Mouse (Mus musculus): ENCODE results near the gene Hist1h2ai. TPM values are rescaled to one million over a fixed set of nuclear protein-coding genes. Genes with fewer than 3 reads are reported as not detected.
"Not testable (repeated sequence)": the region's sequence is repeated elsewhere in the genome, so short reads cannot be mapped to it uniquely, and the experiment has no call there.

Gene Hist1h2ai
- polyA plus RNA-seq, 1 experiment, result 40.4 TPM

DNA sequence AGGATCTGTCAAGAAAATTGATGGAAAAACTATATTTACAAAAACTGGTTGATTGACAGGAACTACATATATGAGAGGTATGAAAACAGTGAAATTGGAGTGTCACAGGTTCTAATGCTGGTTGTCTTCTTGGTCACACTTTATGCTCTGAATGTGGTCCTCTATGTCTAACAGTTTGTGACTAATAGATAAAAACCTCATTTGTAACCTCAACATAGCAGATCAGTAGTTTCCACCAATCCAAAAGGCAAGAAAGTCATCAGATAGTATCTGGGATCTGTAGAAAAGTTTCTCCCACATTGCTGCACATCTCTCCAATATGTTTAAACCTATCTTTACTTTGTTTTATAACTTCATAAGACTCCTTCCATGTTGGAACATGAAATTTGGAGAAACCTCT is 35.2 kb downstream of the Hist1h2ai start:
- no peak for TF ChIP-seq CTCF (IDR thresholded peaks at IDR 0.05; ENCODE audit: extremely low read depth, insufficient read depth, insufficient read length, insufficient replicate concordance)
- TF ChIP-seq POLR2A (IDR thresholded peaks at IDR 0.05; ENCODE audit: low read depth, low read length), result no peak
- Histone ChIP-seq H3K27me3 (ENCODE audit: control insufficient read depth, insufficient read depth, low read length) (no peaks in the 10 kb centered on the region), H3K36me3 (ENCODE audit: control insufficient read depth, insufficient read depth, low read length) (no peaks in the 10 kb centered on the region), H3K4me1 (ENCODE audit: control insufficient read depth, insufficient read depth, insufficient read length) (peaks cover 9% of the 10 kb centered on the region), H3K4me3 (ENCODE audit: extremely low read depth, insufficient read depth, insufficient read length) (no peak overlapping the region; the same call in 1 of the 2 replicates), H3K27ac (ENCODE audit: insufficient read depth, low read length) (no peak overlapping the region)
- DNase-seq (ENCODE audit: low read depth in 1 of 2, low spot score in 2 of 2), result no peak

DNA sequence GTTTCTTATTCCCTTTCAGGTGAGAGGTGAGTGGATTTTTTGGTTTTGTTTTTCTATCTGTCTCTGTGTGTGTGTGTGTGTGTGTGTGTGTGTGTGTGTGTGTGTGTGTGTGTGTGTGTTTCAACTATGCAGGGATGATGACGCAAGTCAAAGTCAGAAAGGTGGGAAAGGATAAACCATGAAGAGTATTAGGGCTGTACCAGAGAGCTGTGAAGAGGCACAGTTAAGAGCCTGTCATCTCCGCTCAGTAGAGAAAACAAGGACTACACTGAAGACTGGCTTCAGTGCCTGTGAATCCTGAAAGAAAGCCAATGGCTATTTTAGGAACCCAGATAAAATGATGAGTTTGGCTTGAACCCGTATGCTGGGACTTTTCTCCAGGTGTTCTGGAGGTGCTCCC is 35.6 kb downstream of the Hist1h2ai start:
- Histone ChIP-seq H3K4me1 (ENCODE audit: control insufficient read depth, insufficient read depth, insufficient read length) (peaks cover 9% of the 10 kb centered on the region), H3K36me3 (ENCODE audit: control insufficient read depth, insufficient read depth, low read length) (no peaks in the 10 kb centered on the region), H3K27ac (ENCODE audit: insufficient read depth, low read length) (no peak overlapping the region; the same call in 1 of the 2 replicates), H3K27me3 (ENCODE audit: control insufficient read depth, insufficient read depth, low read length) (no peaks in the 10 kb centered on the region), H3K4me3 (ENCODE audit: extremely low read depth, insufficient read depth, insufficient read length) (no peak overlapping the region)
- 82% methylated on average over 3 of the region's 3 CpGs for WGBS
- DNase-seq (ENCODE audit: low read depth in 1 of 2, low spot score in 2 of 2), result no peak
- TF ChIP-seq CTCF (IDR thresholded peaks at IDR 0.05; ENCODE audit: extremely low read depth, insufficient read depth, insufficient read length, insufficient replicate concordance), result no peak
- no peak for TF ChIP-seq POLR2A (IDR thresholded peaks at IDR 0.05; ENCODE audit: low read depth, low read length)

DNA sequence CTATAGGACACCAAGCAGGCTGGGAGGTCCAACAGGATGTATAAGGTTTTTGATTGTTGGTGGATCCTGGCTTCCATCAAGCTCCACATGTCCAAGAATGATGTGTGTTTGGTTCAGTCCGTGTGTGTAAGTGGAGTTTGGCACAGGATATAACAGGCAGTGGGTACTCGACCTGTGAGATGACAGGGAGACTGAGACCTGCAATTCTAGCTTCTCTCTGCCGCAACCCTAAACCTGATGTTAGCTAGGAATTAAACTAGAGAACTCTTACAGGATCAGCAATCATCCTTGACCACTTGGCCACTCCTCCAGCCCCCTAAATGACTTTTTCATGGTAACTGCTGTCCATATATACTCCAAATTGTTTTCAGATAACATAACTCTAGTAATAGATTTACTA is 36.1 kb downstream of the Hist1h2ai start:
- no peak overlapping the region for H3K4me3 ChIP-seq (ENCODE audit: extremely low read depth, insufficient read depth, insufficient read length)
- H3K36me3 ChIP-seq (ENCODE audit: control insufficient read depth, insufficient read depth, low read length), result no peaks in the 10 kb centered on the region
- DNase-seq (ENCODE audit: low read depth in 1 of 2, low spot score in 2 of 2), result no peak
- 63% methylated on average over 3 of the region's 3 CpGs for WGBS
- no peaks in the 10 kb centered on the region for H3K27me3 ChIP-seq (ENCODE audit: control insufficient read depth, insufficient read depth, low read length)
- no peak for TF ChIP-seq CTCF (IDR thresholded peaks at IDR 0.05; ENCODE audit: extremely low read depth, insufficient read depth, insufficient read length, insufficient replicate concordance)
- no peak for TF ChIP-seq POLR2A (IDR thresholded peaks at IDR 0.05; ENCODE audit: low read depth, low read length)
- H3K4me1 ChIP-seq (ENCODE audit: control insufficient read depth, insufficient read depth, insufficient read length), result peaks cover 9% of the 10 kb centered on the region
- 0 out of 2 replicates have a peak overlapping the region, but pooled peaks have one; percentile 10 for H3K27ac ChIP-seq (ENCODE audit: insufficient read depth, low read length)

DNA sequence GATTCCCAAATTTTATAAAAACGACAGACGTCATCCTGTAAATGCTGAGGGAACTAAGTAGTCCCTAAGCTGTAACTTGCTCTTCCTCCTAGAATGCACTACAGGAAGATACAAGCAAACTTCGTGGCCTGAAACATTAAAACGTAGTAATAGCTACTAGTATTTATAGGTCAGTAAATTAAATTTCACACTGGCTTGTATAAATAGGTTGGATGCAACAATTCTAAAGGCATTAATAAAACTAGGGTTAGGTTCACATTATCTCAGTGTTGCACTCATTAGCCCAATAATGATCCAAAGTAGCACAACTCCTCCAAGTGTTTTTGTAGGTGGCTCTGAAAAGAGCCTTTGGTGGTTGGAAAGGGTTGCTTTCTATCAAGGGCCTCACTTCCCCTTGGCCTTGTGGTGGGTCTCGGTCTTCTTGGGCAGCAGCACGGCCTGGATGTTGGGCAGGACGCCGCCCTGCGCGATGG is 36.9 kb downstream of the Hist1h2ai start:
- Histone ChIP-seq H3K27ac (ENCODE audit: insufficient read depth, low read length) (peak overlapping the region; percentile 92), H3K4me1 (ENCODE audit: control insufficient read depth, insufficient read depth, insufficient read length) (peaks cover 9% of the 10 kb centered on the region), H3K27me3 (ENCODE audit: control insufficient read depth, insufficient read depth, low read length) (no peaks in the 10 kb centered on the region), H3K36me3 (ENCODE audit: control insufficient read depth, insufficient read depth, low read length) (no peaks in the 10 kb centered on the region), H3K4me3 (ENCODE audit: extremely low read depth, insufficient read depth, insufficient read length) (peak overlapping the region; percentile 54; the same call in 1 of the 2 replicates)
- DNase-seq (ENCODE audit: low read depth in 1 of 2, low spot score in 2 of 2), result no peak
- WGBS, result 4% methylated on average over 10 of the region's 10 CpGs
- no peak for TF ChIP-seq POLR2A (IDR thresholded peaks at IDR 0.05; ENCODE audit: low read depth, low read length)

DNA sequence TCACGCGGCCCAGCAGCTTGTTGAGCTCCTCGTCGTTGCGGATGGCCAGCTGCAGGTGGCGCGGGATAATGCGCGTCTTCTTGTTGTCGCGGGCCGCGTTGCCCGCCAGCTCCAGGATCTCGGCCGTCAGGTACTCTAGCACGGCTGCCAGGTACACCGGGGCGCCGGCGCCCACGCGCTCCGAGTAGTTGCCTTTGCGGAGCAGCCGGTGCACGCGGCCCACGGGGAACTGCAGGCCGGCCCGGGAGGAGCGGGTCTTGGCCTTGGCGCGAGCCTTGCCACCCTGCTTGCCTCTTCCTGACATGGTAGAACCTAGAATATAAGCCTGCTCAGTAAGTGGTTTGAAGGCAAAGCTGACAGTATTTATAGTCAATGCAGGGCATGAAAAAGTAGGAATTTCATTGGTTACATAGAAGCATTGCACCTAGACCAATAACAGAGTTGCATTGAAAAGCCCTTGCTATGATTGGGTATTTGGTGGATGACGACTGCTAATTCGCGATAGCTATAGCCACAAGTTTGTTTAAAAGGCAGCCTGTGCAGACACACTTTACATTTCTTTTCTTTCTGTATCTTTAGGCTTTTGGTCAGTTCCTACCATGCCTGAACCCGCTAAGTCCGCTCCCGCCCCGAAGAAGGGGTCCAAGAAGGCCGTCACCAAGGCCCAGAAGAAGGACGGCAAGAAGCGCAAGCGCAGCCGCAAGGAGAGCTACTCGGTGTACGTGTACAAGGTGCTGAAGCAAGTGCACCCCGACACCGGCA is 37.5 kb downstream of the Hist1h2ai start, which contains the start of the genes Hist1h2ak and Hist1h2bn:
Hist1h2ak (minus strand) TSS at position 304 of the 762 bp plus-strand sequence.
Hist1h2bn (plus strand) TSS at position 600 of the 762 bp plus-strand sequence.
- peak; percentile 50; the same call in 1 of the 2 replicates for TF ChIP-seq POLR2A (IDR thresholded peaks at IDR 0.05; ENCODE audit: low read depth, low read length)
- under 1% methylated on average over 48 of the region's 50 CpGs for WGBS
- DNase-seq (ENCODE audit: low read depth in 1 of 2, low spot score in 2 of 2), result peak; percentile 60 to 90
- H3K36me3 ChIP-seq (ENCODE audit: control insufficient read depth, insufficient read depth, low read length); H3K27me3 ChIP-seq (ENCODE audit: control insufficient read depth, insufficient read depth, low read length); H3K4me1 ChIP-seq (ENCODE audit: control insufficient read depth, insufficient read depth, insufficient read length): not testable (repeated sequence)
- H3K4me3 ChIP-seq (ENCODE audit: extremely low read depth, insufficient read depth, insufficient read length), result peak within 1 kb of the TSS; percentile 59
- peak within 1 kb of the TSS; percentile 92 for H3K27ac ChIP-seq (ENCODE audit: insufficient read depth, low read length)

DNA sequence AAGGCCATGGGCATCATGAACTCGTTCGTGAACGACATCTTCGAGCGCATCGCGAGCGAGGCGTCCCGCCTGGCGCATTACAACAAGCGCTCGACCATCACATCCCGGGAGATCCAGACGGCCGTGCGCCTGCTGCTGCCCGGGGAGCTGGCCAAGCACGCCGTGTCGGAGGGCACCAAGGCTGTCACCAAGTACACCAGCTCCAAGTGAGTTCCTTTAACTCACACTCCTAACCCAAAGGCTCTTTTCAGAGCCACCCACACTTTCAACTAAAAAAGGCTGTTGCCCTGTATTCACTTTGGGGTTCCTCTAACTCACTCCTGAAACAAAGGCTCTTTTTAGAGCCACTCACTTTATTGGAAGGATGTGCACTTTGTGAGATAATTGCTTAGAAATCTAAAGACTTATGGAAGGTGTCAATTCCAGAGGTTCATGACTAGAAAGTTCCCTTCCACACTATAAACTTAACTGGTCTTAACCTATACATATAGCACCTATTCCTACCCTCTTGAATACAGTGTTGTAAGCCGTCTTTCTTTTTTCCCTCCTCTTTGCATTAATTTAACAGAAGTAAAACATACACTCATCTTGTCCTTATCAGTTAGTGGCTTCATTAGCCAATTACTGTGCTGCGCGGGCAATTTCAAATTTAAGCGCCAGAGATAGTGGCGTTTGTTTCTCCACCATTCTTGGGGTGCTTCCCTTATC is 38.2 kb downstream of the Hist1h2ai start:
- peak overlapping the region; percentile 91 for H3K27ac ChIP-seq (ENCODE audit: insufficient read depth, low read length)
- not testable (repeated sequence) for H3K36me3 ChIP-seq (ENCODE audit: control insufficient read depth, insufficient read depth, low read length); H3K27me3 ChIP-seq (ENCODE audit: control insufficient read depth, insufficient read depth, low read length); H3K4me1 ChIP-seq (ENCODE audit: control insufficient read depth, insufficient read depth, insufficient read length)
- peak in 1 of 2 experiments; percentile 38 for DNase-seq (ENCODE audit: low read depth in 1 of 2, low spot score in 2 of 2)
- WGBS, result under 1% methylated on average over 20 of the region's 26 CpGs
- peak overlapping the region; percentile 40 for H3K4me3 ChIP-seq (ENCODE audit: extremely low read depth, insufficient read depth, insufficient read length)

DNA sequence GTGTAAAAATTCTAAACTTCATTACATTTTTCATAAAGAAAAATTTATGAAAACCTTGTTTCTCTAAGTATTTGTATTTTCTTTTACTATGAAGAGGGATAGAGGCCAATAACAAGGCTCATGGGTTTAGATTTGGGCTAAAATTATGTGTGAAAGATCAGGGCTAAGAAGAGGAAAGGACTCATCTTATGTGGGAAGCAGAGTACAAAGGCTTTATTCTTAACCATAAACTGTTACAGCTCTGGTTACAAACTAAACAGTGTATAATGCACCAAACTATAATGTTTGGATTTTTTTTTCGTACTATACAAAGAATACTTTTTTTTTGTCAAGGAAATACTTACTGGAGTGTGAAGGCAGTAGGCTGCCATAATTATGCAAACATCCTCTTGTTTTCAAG is 39.5 kb downstream of the Hist1h2ai start:
- Histone ChIP-seq H3K27ac (ENCODE audit: insufficient read depth, low read length) (no peak overlapping the region), H3K4me3 (ENCODE audit: extremely low read depth, insufficient read depth, insufficient read length) (no peak overlapping the region)
- WGBS, result 35% methylated on average over 1 of the region's 1 CpGs

More for the DNA sequence above, 39.5 kb downstream of the Hist1h2ai start:
- Histone ChIP-seq H3K36me3 (ENCODE audit: control insufficient read depth, insufficient read depth, low read length) (no peaks in the 10 kb centered on the region), H3K4me1 (ENCODE audit: control insufficient read depth, insufficient read depth, insufficient read length) (peaks cover 7% of the 10 kb centered on the region; the same call in 1 of the 2 replicates), H3K27me3 (ENCODE audit: control insufficient read depth, insufficient read depth, low read length) (no peaks in the 10 kb centered on the region)
- TF ChIP-seq POLR2A (IDR thresholded peaks at IDR 0.05; ENCODE audit: low read depth, low read length), result no peak
- no peak for TF ChIP-seq CTCF (IDR thresholded peaks at IDR 0.05; ENCODE audit: extremely low read depth, insufficient read depth, insufficient read length, insufficient replicate concordance)
- no peak for DNase-seq (ENCODE audit: low read depth in 1 of 2, low spot score in 2 of 2)

Other genes starting within 250 kb of the Hist1h2ai start
- gene Nkapl, start 247.9 kb upstream of the Hist1h2ai start, polyA plus RNA-seq (2012; rRNA removed), result not detected in 2 replicates
- 0.29 and 0.34 TPM in 2 replicates for gene Zkscan4, start 237.5 kb upstream of the Hist1h2ai start, polyA plus RNA-seq (2012; rRNA removed)
- gene Gm10065, start 237.0 kb upstream of the Hist1h2ai start, polyA plus RNA-seq (2012; rRNA removed), result not detected in 2 replicates
- gene AK157302, start 221.2 kb upstream of the Hist1h2ai start, polyA plus RNA-seq (2012; rRNA removed), result 0.13 and 0.16 TPM in 2 replicates
- 3.2 and 4.5 TPM in 2 replicates for gene Gm11273, start 215.0 kb upstream of the Hist1h2ai start, polyA plus RNA-seq (2012; rRNA removed)
- 1.6 and 2.0 TPM in 2 replicates for gene Zkscan8, start 185.3 kb upstream of the Hist1h2ai start, polyA plus RNA-seq (2012; rRNA removed)
- gene Olfr1366, start 173.6 kb upstream of the Hist1h2ai start, polyA plus RNA-seq (2012; rRNA removed), result not detected in 2 replicates
- gene Olfr1535, start 156.5 kb upstream of the Hist1h2ai start, polyA plus RNA-seq (2012; rRNA removed), result not detected in 2 replicates
- not detected in 2 replicates for gene Olfr1364, start 134.7 kb upstream of the Hist1h2ai start, polyA plus RNA-seq (2012; rRNA removed)
- not detected in 2 replicates for gene Olfr1362, start 102.4 kb upstream of the Hist1h2ai start, polyA plus RNA-seq (2012; rRNA removed)
- not detected in 2 replicates for gene Olfr11, start 73.9 kb upstream of the Hist1h2ai start, polyA plus RNA-seq (2012; rRNA removed)
- not detected in 2 replicates for gene Olfr1361, start 53.0 kb upstream of the Hist1h2ai start, polyA plus RNA-seq (2012; rRNA removed)
- gene Olfr1360, start 39.0 kb upstream of the Hist1h2ai start, polyA plus RNA-seq (2012; rRNA removed), result not detected in 2 replicates
- not detected in 2 replicates for gene Olfr1359, start 18.3 kb upstream of the Hist1h2ai start, polyA plus RNA-seq (2012; rRNA removed)
- gene Hist1h2bl, start 279 bp upstream of the Hist1h2ai start, polyA plus RNA-seq (2012; rRNA removed), result 18.0 and 18.4 TPM in 2 replicates
- 81.3 and 147 TPM in 2 replicates for gene Hist1h3h, start 1.2 kb downstream of the Hist1h2ai start, polyA plus RNA-seq (2012; rRNA removed)
- 6.5 and 12.9 TPM in 2 replicates for gene Hist1h2bm, start 5.6 kb downstream of the Hist1h2ai start, polyA plus RNA-seq (2012; rRNA removed)
- 9.1 and 9.5 TPM in 2 replicates for gene Hist1h4j, start 18.6 kb downstream of the Hist1h2ai start, polyA plus RNA-seq (2012; rRNA removed)
- gene Hist1h4k, start 34.1 kb downstream of the Hist1h2ai start, polyA plus RNA-seq (2012; rRNA removed), result 82.1 and 92.4 TPM in 2 replicates
- gene Hist1h2ak, start 37.4 kb downstream of the Hist1h2ai start, polyA plus RNA-seq (2012; rRNA removed), result 51.8 and 65.5 TPM in 2 replicates
- 8.0 and 29.0 TPM in 2 replicates for gene Hist1h2bn, start 37.7 kb downstream of the Hist1h2ai start, polyA plus RNA-seq (2012; rRNA removed)
- gene Hist1h1b, start 64.2 kb downstream of the Hist1h2ai start, polyA plus RNA-seq (2012; rRNA removed), result 2.3 and 3.2 TPM in 2 replicates
- gene Hist1h3i, start 66.9 kb downstream of the Hist1h2ai start, polyA plus RNA-seq (2012; rRNA removed), result 77.1 and 125 TPM in 2 replicates
- 15.5 and 52.1 TPM in 2 replicates for gene Hist1h2an, start 70.8 kb downstream of the Hist1h2ai start, polyA plus RNA-seq (2012; rRNA removed)
- gene Hist1h2bp, start 71.0 kb downstream of the Hist1h2ai start, polyA plus RNA-seq (2012; rRNA removed), result 1.7 and 13.4 TPM in 2 replicates
- 32.5 and 59.8 TPM in 2 replicates for gene Hist1h2bq, start 93.8 kb downstream of the Hist1h2ai start, polyA plus RNA-seq (2012; rRNA removed)
- not detected in 2 replicates for gene Hist1h2ao, start 94.0 kb downstream of the Hist1h2ai start, polyA plus RNA-seq (2012; rRNA removed)
- gene Hist1h4m, start 95.3 kb downstream of the Hist1h2ai start, polyA plus RNA-seq (2012; rRNA removed), result not detected in 2 replicates
- gene Hist1h4n, start 115.8 kb downstream of the Hist1h2ai start, polyA plus RNA-seq (2012; rRNA removed), result 61.9 and 76.0 TPM in 2 replicates
- 366 and 1,278 TPM in 2 replicates for gene Hist1h2ap, start 117.1 kb downstream of the Hist1h2ai start, polyA plus RNA-seq (2012; rRNA removed)
- 28.5 and 55.0 TPM in 2 replicates for gene Hist1h2br, start 117.3 kb downstream of the Hist1h2ai start, polyA plus RNA-seq (2012; rRNA removed)
- 0.05 and 0.11 TPM in 2 replicates for gene Zfp184, start 228.7 kb downstream of the Hist1h2ai start, polyA plus RNA-seq (2012; rRNA removed)

All from spleen, adult 2 months (tissue).